Mouse (Mus musculus): ENCODE measurements around the gene Rreb1. TPM values are rescaled to one million over a fixed set of nuclear protein-coding genes. Genes with fewer than 3 reads are reported as not detected.
"Not testable (repeated sequence)": the region's sequence is repeated elsewhere in the genome, so short reads cannot be mapped to it uniquely, and the experiment has no call there.

The Rreb1 gene
- polyA plus RNA-seq, 1 experiment from 2014 or later = 9.0 TPM

DNA sequence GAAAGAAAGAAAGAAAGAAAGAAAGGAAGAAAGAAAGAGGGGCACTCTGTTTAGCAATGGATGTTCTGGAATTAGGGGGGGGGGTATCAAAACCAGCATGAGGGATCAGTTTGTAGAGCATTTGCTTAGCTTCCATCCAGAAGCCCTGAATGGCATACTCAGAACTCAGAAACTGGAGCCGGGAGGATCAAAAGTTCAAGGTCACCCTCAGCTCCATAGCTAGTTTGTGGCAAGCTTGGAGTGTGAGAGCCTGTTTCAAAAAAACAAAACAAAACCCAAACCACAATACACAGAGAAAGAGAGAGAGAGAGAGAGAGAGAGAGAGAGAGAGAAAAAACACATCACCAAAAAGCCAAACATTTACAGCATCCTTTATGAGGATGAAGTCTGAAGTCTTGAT, 57.1 kb downstream of the Rreb1 start:
- H3K36me3 ChIP-seq (ENCODE audit: insufficient read depth, low read length) = no peaks in the 10 kb centered on the region
- no peak overlapping the region for H3K27ac ChIP-seq
- no peak overlapping the region for H3K9ac ChIP-seq (ENCODE audit: low read depth, low read length)
- no peak overlapping the region for H3K4me2 ChIP-seq (ENCODE audit: low read length)
- WGBS = 88% methylated on average over 1 of the region's 1 CpGs
- no peaks in the 10 kb centered on the region for H3K9me3 ChIP-seq (replicated peaks; ENCODE audit: low read length)
- no peak for TF ChIP-seq CTCF (IDR thresholded peaks at IDR 0.05; ENCODE audit: low read depth)
- ATAC-seq (replicated peaks; ENCODE audit: low FRiP score, low read depth) = no peak
- H3K4me3 ChIP-seq (replicated peaks; ENCODE audit: low read depth, low read length) = no peak overlapping the region
- peaks cover 25% of the 10 kb centered on the region for H3K4me1 ChIP-seq (replicated peaks; ENCODE audit: insufficient read depth, low read length)
- DNase-seq (ENCODE audit: low spot score) = no peak
- no peaks in the 10 kb centered on the region for H3K27me3 ChIP-seq (ENCODE audit: insufficient read depth, low read length)

DNA sequence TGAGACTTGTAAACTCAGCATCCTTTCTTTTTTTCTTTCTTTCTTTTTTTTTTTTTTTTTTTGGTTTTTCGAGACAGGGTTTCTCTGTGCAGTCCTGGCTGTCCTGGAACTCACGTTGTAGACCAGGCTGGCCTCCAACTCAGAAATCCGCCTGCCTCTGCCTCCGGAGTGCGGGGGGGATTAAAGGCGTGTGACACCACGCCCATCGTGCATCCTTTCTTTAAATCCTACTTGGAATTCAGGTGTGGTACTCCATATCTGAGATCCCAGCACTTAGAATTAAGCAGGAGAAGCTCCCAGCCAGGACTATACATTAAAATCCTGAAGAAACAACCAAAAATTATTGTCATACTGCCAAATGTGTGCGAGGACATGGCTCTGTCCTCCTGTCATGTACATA, 57.6 kb downstream of the Rreb1 start:
- not testable (repeated sequence) for H3K4me2 ChIP-seq (ENCODE audit: low read length); H3K4me3 ChIP-seq (replicated peaks; ENCODE audit: low read depth, low read length); H3K27me3 ChIP-seq (ENCODE audit: insufficient read depth, low read length); H3K27ac ChIP-seq; H3K9me3 ChIP-seq (replicated peaks; ENCODE audit: low read length); H3K9ac ChIP-seq (ENCODE audit: low read depth, low read length); DNase-seq (ENCODE audit: low spot score); H3K36me3 ChIP-seq (ENCODE audit: insufficient read depth, low read length); ATAC-seq (replicated peaks; ENCODE audit: low FRiP score, low read depth)
- peaks cover 20% of the 10 kb centered on the region for H3K4me1 ChIP-seq (replicated peaks; ENCODE audit: insufficient read depth, low read length)
- WGBS = 87% methylated on average over 9 of the region's 9 CpGs

GRCm38 (mm10) chr13:37837372-37837771, 59.2 kb downstream of the Rreb1 start:
- Histone ChIP-seq H3K4me1 (replicated peaks; ENCODE audit: insufficient read depth, low read length) (peaks cover 5% of the 10 kb centered on the region; the same call in 1 of the 2 replicates), H3K36me3 (ENCODE audit: insufficient read depth, low read length) (no peaks in the 10 kb centered on the region), H3K4me2 (ENCODE audit: low read length) (no peak overlapping the region), H3K4me3 (replicated peaks; ENCODE audit: low read depth, low read length) (no peak overlapping the region), H3K9me3 (replicated peaks; ENCODE audit: low read length) (no peaks in the 10 kb centered on the region), H3K9ac (ENCODE audit: low read depth, low read length) (no peak overlapping the region), H3K27ac (no peak overlapping the region), H3K27me3 (ENCODE audit: insufficient read depth, low read length) (no peaks in the 10 kb centered on the region)
- WGBS = 73% methylated on average over 3 of the region's 3 CpGs
- no peak for TF ChIP-seq CTCF (IDR thresholded peaks at IDR 0.05; ENCODE audit: low read depth)
- ATAC-seq (replicated peaks; ENCODE audit: low FRiP score, low read depth) (no peak), DNase-seq (ENCODE audit: low spot score) (no peak)

GRCm38 (mm10) chr13:37838260-37839183, 60.3 kb downstream of the Rreb1 start:
- no peak for DNase-seq (ENCODE audit: low spot score)
- no peak overlapping the region for H3K27ac ChIP-seq
- H3K36me3 ChIP-seq (ENCODE audit: insufficient read depth, low read length) = no peaks in the 10 kb centered on the region

DNA sequence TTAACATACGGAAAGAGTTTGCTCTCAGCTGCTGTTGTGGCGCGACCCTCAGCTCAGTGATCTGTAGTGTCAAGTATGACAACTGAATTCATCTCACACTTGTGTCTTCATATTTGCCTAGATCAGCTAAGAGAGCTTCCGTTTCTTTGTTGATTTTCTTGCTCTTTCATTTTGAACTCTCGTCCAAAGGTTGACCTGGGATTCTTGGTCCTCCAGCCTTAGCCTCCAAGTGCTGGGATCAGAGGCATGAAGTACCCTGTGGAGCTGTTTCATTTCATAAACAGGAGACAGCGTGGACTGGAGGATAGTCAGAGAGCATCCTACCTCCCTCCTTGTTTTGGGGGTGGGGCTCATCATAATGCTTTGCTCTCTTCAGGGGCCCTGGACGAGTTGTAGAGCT, 65.0 kb downstream of the Rreb1 start:
- Histone ChIP-seq H3K9ac (ENCODE audit: low read depth, low read length) (no peak overlapping the region), H3K9me3 (replicated peaks; ENCODE audit: low read length) (no peaks in the 10 kb centered on the region), H3K36me3 (ENCODE audit: insufficient read depth, low read length) (no peaks in the 10 kb centered on the region), H3K27me3 (ENCODE audit: insufficient read depth, low read length) (no peaks in the 10 kb centered on the region), H3K4me2 (ENCODE audit: low read length) (no peak overlapping the region), H3K4me1 (replicated peaks; ENCODE audit: insufficient read depth, low read length) (peaks cover 8% of the 10 kb centered on the region; the same call in 1 of the 2 replicates), H3K4me3 (replicated peaks; ENCODE audit: low read depth, low read length) (no peak overlapping the region), H3K27ac (no peak overlapping the region)
- DNase-seq (ENCODE audit: low spot score) (no peak), ATAC-seq (replicated peaks; ENCODE audit: low FRiP score, low read depth) (no peak)
- WGBS = 71% methylated on average over 7 of the region's 7 CpGs
- no peak for TF ChIP-seq CTCF (IDR thresholded peaks at IDR 0.05; ENCODE audit: low read depth)

More at GRCm38 (mm10) chr13:37838260-37839183, 60.3 kb downstream of the Rreb1 start:
- WGBS = 80% methylated on average over 18 of the region's 18 CpGs
- Histone ChIP-seq H3K27me3 (ENCODE audit: insufficient read depth, low read length) (no peaks in the 10 kb centered on the region), H3K9ac (ENCODE audit: low read depth, low read length) (no peak overlapping the region), H3K4me1 (replicated peaks; ENCODE audit: insufficient read depth, low read length) (no peaks in the 10 kb centered on the region), H3K4me2 (ENCODE audit: low read length) (no peak overlapping the region), H3K4me3 (replicated peaks; ENCODE audit: low read depth, low read length) (no peak overlapping the region), H3K9me3 (replicated peaks; ENCODE audit: low read length) (no peaks in the 10 kb centered on the region)
- TF ChIP-seq CTCF (IDR thresholded peaks at IDR 0.05; ENCODE audit: low read depth) = no peak
- no peak for ATAC-seq (replicated peaks; ENCODE audit: low FRiP score, low read depth)

DNA sequence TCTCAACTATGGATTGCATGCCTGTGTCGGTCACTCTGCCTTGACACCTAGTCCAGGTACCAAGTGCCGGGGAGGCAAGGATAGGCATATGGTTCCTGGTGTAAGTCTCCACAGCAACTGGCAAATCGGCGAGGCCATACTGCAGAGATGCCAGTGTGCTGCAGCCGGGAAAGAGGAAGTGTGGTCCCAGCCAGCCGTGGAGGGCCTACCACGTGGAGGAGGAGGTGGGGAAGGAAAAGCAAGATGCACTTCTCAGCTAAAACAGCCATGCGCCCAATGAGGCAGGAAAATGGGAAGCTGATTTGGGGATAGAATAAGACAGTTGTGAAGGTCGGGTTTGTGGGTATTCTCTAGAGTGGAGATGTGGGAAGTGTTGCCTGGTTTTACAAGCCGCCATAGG, 65.6 kb downstream of the Rreb1 start:
- Histone ChIP-seq H3K4me3 (replicated peaks; ENCODE audit: low read depth, low read length) (no peak overlapping the region), H3K27ac (no peak overlapping the region), H3K4me2 (ENCODE audit: low read length) (no peak overlapping the region), H3K9me3 (replicated peaks; ENCODE audit: low read length) (no peaks in the 10 kb centered on the region), H3K36me3 (ENCODE audit: insufficient read depth, low read length) (no peaks in the 10 kb centered on the region), H3K4me1 (replicated peaks; ENCODE audit: insufficient read depth, low read length) (peaks cover 8% of the 10 kb centered on the region; the same call in 1 of the 2 replicates), H3K27me3 (ENCODE audit: insufficient read depth, low read length) (no peaks in the 10 kb centered on the region), H3K9ac (ENCODE audit: low read depth, low read length) (no peak overlapping the region)
- DNase-seq (ENCODE audit: low spot score) (no peak), ATAC-seq (replicated peaks; ENCODE audit: low FRiP score, low read depth) (no peak)
- no peak for TF ChIP-seq CTCF (IDR thresholded peaks at IDR 0.05; ENCODE audit: low read depth)
- WGBS = 58% methylated on average over 10 of the region's 10 CpGs
